Mouse (Mus musculus): ENCODE measurements around the gene Apba3.

Apba3 gene

DNA sequence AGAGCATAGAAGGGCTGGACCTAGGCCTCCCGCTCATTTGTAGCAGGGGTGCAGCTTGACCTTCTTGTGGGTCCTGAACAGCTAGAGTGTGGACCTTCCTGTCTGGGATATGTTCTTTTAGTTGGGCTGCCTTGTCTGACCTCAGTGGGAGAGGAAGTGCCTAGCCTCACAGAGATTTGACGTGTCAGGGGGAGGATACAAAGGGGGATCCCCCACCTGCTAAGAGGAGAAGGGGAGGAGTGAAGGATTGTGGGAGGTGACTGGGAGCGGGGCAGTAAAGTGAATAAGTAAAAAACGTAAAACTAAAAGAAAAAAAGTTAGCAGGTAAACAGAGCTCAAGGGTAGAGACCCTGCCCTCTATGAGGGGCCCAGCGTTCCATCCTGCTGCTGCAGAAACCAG is 42.8 kb downstream of the Apba3 start:
- no peak for DNase-seq

DNA sequence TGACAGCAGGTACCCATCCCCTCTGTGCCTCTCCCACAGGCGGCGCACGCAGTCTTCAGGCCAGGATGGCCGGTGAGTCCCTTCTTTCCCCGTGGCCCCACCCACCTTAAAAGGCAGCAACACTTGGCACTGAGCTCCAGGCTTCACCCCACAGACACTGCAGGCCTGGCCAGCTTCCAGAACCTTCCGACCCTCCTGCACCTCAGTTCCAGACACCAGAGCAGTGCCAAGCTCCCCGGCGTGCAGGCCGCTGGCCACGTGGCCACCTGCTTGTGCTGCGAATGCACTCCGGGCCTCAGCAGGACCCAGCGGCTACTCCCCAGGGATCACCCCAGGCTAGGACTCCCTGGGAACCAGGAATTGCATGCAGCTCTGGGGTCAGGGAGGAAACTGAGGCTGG is 46.8 kb downstream of the Apba3 start:
- DNase-seq = no peak

DNA sequence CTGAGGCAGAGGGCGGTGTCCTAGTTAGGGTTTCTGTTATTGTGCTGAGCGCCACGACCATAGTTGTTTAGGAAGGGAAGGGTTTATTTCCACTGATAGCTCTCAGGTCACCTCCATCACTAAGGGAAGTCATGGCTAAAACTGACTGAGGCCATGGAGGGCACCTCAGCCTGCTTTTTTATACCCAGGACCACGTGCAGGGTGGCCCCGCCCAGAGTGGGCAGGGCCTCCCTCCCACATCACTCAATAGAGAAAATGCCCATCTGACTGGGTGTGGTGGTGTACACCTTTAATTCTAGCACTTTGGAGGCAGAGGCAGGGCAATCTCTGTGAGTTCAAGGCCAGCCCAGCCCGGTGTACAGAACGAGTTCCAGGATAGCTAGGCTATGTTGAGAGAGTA is 47.4 kb downstream of the Apba3 start:
- no peak for DNase-seq

DNA sequence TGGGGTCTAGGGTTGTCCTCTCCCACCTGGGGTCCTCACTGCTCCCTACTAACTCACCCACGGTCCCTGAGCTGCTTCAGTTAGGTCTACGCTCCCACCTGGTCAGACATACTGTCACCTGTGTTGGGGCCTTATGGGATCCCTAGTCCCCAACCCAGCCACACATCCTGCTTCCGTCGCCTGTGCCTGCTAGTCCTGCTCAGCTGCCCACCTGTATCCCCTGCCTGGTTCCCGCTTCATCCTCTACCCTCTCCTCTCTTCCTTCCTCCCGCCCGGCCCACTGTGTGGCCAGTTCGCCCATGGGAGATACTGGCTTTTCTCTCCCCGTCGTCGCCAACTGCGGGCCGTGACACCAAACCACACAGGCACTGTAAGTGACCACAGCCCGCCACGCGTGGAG is 48.8 kb downstream of the Apba3 start:
- DNase-seq = no peak

DNA sequence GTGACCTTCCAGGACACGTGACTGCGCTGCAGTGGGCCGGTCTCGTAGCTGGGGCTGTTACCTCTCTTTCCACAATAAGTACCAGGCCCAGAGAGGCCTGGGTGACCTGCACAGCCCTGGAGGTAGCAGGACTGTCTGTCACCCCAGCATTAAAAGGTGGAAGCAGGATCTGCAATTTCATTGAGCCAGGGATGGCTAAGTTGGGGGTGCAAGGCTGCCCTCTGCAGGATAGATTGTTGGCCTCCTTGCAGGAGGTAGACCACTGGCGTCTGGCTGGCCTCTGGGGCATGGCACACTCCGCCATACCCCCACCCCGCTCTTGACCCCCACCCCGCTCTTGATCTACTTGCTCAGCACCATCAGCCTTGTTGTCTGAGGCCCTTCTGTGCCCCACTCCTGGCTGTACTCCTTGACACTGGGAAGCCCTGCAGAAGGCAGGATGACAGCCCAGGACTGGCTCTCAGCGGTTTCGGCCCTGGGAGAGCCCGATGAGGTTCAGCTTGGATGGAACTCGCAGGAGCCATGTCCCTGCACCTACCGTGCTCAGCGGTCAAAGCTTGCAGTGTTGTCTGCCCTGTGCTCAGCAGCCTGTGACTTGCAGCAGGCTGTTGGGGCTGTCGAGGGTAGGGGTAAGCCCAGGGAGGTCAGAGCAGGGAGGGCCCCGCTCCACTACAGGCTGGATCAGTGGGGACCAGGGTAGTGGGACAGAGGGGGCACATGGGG is 49.7 kb downstream of the Apba3 start:
- peak; percentile 56 for DNase-seq

DNA sequence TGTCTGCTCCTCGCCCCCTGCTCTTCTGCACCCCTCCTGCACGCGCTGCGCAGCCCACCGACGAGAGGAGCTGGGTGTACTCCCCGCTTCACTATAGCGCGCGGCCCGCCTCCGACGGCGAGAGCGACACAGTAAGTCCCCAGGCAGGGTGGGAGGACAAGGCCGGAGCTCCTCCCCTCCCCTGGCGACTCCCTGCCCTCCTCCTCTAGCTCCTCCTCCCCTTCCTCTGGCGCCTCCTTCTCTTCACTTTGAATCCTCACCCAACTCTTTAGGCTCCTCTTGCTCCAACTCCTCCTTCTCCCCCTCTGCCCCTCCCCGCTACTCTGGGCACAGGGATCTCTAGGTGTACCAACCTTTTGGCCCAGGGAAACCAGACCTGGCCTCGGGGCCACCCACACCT is 50.5 kb downstream of the Apba3 start:
- DNase-seq = peak; percentile 81

DNA sequence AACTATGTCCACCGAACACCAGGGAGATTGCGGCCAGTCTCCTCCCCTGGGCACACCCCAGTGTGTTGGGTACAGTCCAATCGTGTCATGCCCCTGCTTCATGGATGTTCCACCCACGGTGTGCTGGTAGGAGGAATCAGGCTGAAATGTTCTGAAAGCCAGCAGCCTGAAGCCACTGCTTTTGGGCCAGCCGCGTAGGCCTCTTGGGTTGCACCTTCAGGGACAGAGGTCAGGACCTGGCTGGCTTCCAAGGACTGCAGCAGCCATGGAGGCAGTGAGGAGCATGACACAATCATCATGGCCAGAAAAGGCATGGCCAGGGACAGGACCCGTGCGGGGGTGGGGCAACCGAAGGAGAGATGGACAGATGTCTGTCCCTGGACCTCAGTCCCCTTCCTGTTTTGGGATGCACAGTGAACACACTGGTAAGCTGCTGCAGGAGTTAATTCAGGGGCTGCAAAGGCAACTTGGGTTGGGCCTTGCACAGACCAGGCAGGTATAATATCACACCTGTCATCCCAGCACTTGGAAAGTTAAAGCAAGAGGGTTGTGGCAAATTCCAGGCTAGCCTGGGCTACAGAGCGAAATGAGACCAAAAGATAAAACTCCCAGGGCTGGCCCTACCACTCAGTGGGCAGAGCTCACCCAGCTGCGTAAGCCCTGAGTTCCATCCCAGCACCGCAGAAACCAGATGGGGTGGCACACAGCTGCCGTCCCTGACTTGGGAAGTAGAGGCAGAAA is 52.0 kb downstream of the Apba3 start:
- peak; percentile 46 for DNase-seq

DNA sequence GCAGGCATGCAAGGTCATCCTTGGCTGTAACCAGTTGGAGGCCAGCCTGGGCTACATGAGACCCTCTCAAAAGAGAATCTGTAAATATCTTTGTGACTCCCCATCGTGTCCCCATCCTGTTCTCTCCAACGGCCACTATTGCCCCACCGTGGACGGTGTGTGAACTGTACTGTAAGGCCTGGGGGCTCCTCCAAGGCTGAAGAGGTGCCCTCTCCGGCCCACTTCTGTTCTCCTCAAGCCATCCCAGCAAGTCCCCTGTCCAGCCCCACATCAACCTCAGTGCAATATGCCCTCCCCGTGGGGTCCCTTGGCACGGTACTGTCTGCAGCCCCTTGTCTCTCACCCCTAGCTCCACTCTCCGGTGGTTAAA is 52.6 kb downstream of the Apba3 start:
- no peak for DNase-seq

DNA sequence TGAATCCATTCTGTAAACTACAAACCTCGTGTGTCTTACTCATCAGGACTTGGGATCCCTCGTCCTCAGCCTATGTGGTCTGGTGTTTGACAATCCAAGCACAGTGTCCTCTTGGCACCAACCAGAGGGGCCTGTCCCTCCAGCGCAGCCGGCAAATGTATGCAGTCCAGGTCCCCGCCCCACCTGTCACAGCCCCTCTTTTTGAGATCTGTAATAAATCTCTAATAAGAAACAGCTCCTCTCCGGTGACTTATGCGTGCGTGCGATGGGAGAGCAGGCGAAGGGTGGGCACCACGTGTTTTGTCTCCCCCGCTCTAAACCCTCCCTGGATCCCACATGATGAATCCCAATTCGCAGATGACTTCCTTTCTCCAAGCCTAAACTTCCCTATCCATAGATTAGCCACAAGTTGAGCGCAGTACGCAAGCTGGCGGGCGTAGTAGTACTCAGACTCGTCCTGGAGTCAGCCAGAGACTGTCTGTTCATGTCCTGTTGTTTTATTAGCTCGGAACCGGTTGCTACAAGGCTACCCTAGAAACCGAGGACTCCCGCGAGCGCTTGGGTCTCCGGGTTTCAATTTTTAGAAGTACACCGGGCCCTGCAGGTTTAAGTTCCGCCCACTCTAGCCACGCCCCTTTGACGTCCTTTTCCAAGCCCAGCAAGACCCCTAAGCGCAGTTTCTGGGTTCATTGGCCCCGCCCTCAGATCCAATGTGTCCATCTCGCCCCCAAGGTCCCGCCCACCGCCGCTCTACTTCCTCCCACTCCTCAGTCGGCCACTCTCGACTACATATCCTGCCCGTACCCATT is 53.2 kb downstream of the Apba3 start:
- DNase-seq = peak; percentile 98

DNA sequence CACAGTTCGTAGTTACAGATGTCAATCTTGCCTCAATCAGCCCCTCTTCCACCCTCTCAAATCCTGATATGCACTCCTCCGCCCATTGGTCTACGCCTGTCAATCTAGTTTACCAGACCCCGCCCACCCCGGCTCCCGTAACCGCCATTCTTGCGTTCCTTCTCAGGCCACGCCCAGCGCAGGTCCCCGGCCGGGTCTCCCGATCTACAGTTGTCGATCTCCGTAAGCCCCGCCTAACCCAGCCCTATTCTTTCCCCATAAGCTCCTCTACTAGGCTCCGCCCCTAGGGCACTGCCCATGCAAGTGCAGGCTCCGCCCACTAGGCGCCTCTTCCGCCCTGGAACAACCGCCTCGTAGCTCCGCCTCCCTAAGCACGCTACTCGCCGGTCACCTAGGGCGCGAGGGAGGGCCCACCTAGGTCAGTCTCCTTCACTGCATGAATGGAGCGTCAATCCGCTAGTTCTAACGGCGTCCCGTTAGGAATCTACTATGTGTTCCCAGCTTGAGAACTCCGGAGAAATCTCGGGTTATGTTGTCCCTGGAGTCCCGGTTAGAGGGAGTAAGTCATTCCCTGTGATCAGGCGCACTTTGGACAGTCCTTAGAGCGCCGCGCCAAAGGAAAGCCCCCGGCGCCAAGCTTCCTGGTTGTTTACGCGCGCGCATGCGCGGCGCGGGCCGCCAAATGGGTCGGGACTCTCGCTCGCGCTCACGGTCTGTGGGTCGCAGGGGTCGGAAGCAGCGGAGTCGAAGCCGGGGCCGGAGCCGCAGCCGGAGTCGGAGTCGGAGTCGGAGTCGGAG is 54.0 kb downstream of the Apba3 start, which contains the start of gene Cactin:
Gene Cactin, plus strand, starts transcription at position 554 of the 798 bp plus-strand sequence.
- DNase-seq = peak; percentile 100

DNA sequence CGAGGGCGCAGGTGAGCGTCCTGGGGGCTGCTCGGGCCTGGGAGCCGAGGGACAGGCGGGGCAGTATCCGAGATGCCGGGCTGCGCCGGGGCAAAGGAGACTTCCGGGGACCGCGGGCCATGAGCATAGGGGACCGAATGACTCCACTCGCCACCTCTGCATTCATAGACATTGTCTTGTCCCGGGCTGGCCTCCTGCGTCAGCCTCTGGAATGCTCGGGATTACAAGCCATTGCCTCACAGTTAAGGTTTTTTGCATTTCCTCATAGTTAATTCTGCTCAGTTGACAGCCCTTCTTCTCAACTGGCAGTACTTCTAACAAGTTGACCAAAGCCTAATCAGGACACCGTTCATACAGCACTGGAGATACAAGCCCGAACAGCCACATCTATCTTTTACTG is 54.7 kb downstream of the Apba3 start:
- no peak for DNase-seq

DNA sequence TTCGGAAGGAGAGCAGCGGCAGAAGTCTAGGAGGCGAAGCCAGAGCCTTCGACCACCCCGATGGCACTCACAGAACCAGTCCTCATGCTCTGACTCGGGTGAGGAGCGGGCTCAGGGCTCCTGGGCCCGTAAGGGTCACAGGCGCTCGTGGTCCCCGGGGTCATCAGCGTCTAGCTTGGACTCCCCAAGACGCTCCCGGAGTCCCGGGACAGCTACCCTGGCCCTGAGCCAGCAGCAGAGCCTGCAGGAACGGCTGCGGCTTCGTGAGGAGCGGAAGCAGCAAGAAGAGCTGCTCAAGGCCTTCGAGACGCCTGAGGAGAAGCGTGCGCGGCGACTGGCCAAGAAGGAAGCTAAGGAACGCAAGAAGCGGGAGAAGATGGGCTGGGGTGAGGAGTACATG is 55.7 kb downstream of the Apba3 start:
- DNase-seq = no peak
